Mouse (Mus musculus) myocyte (in vitro differentiated cells): ENCODE data around the gene Mycl. TPM values are rescaled to one million over a fixed set of nuclear protein-coding genes. Genes with fewer than 3 reads are reported as not detected.

Experiments
- H3K27me3 ChIP-seq: one replicate; pipeline ENCODE4 v1.6.1; 2011; ENCODE audit not compliant: control insufficient read depth, insufficient read depth, insufficient read length
- H3K36me3 ChIP-seq: one replicate; pipeline ENCODE4 v1.6.1; 2011; ENCODE audit not compliant: control insufficient read depth, insufficient read depth
- H3K4me2 ChIP-seq: one replicate; pipeline ENCODE4 v1.6.1; 2011; ENCODE audit warnings: low read depth, control low read depth
- H3K4me3 ChIP-seq: one replicate; pipeline ENCODE4 v1.5.1; 2011; ENCODE audit warnings: mild to moderate bottlenecking, control low read depth, moderate library complexity
- H3K79me2 ChIP-seq: one replicate; pipeline ENCODE4 v1.6.1; 2011; ENCODE audit not compliant: control insufficient read depth, insufficient read depth
- H3ac ChIP-seq: one replicate; pipeline ENCODE4 v1.6.1; 2011; ENCODE audit not compliant: control insufficient read depth, insufficient read length
- CEBPB ChIP-seq: IDR thresholded peaks from 2 replicates; pipeline ENCODE4 v1.6.1; 2011; ENCODE audit warnings: mild to moderate bottlenecking, moderate library complexity; ENCODE audit not compliant: poor library complexity, insufficient read depth, severe bottlenecking
- E2F4 ChIP-seq: IDR thresholded peaks from one replicate; pipeline ENCODE4 v1.6.1; 2011; ENCODE audit warnings: mild to moderate bottlenecking, control low read depth, moderate library complexity; ENCODE audit not compliant: insufficient read depth
- MAX ChIP-seq: IDR thresholded peaks from one replicate; pipeline ENCODE4 v1.6.1; 2011; ENCODE audit warnings: low read depth, mild to moderate bottlenecking, control low read depth
- MYOD1 ChIP-seq, 3 experiments: IDR thresholded peaks; one replicate each; pipeline ENCODE4 v1.6.1; 2011; ENCODE audit warnings: control low read depth in 2 of 3, low read depth in 2 of 3, mild to moderate bottlenecking in 2 of 3, moderate library complexity in 1 of 3; ENCODE audit not compliant: insufficient read length in 2 of 3, control insufficient read depth in 1 of 3
- MYOG ChIP-seq, 3 experiments: IDR thresholded peaks; one replicate each; pipeline ENCODE4 v1.6.1; 2011; ENCODE audit warnings: control low read depth in 2 of 3, low read depth in 2 of 3, mild to moderate bottlenecking in 2 of 3; ENCODE audit not compliant: insufficient read length in 2 of 3, control insufficient read depth in 1 of 3, insufficient read depth in 1 of 3
- POLR2A ChIP-seq: IDR thresholded peaks from one replicate; pipeline ENCODE4 v1.6.1; 2011; ENCODE audit warnings: low read depth, mild to moderate bottlenecking, control low read depth, moderate library complexity; ENCODE audit not compliant: insufficient read length
- POLR2AphosphoS2 ChIP-seq: IDR thresholded peaks from one replicate; pipeline ENCODE4 v1.6.1; 2011; ENCODE audit warnings: low read depth, control low read depth; ENCODE audit not compliant: insufficient read length
- REST ChIP-seq: IDR thresholded peaks from one replicate; pipeline ENCODE4 v1.6.1; 2011; ENCODE audit warnings: mild to moderate bottlenecking, control low read depth, moderate library complexity; ENCODE audit not compliant: insufficient read depth, insufficient read length
- SRF ChIP-seq: IDR thresholded peaks from one replicate; pipeline ENCODE4 v1.6.1; 2011; ENCODE audit warnings: low read depth; ENCODE audit not compliant: control insufficient read depth, insufficient read length
- TCF12 ChIP-seq: IDR thresholded peaks from one replicate; pipeline ENCODE4 v1.6.1; 2011; ENCODE audit warnings: mild to moderate bottlenecking, control low read depth; ENCODE audit not compliant: poor library complexity, insufficient read depth, severe bottlenecking
- TCF3 ChIP-seq: IDR thresholded peaks from one replicate; pipeline ENCODE4 v1.6.1; 2011; ENCODE audit warnings: low read depth, control low read depth; ENCODE audit not compliant: insufficient read length
- USF1 ChIP-seq: IDR thresholded peaks from one replicate; pipeline ENCODE4 v1.6.1; 2011; ENCODE audit warnings: low read depth, mild to moderate bottlenecking, control low read depth, moderate library complexity
- polyA plus RNA-seq: library from polyadenylated mRNA; unstranded; fragments of >200 nt; fragmentation: generic; extraction: Trizol; gene quantifications from one replicate; pipeline ENCODE4 v1.2.1, GENCODE M21; 2012; ENCODE audit warnings: missing spikeins

Mycl gene
- polyA plus RNA-seq, 1 experiment, result 9.6 TPM

DNA sequence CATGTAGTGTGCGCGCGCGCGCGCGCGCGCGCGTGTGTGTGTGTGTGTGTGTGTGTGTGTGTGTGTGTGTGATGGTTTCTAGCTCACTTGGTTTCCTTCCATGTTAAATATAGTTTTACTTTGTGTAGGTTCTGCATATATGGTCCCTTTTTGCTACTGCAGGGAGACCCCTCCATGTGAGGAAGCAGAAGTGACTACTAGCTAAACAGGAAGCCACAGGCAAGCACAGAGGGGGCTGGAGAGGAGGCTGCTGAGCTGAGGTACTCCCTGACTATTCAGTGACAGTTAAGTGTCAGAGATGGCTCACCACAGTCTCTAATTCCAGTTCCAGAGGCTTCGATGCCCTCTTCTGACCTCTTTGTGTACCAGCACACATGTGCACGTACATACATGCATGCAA is 30.7 kb downstream of the Mycl start:
- H3ac ChIP-seq, result no peak overlapping the region
- H3K79me2 ChIP-seq, result peaks cover 79% of the 10 kb centered on the region
- H3K4me2 ChIP-seq, result no peak overlapping the region
- H3K4me3 ChIP-seq, result no peak overlapping the region
- H3K27me3 ChIP-seq, result no peaks in the 10 kb centered on the region
- TF ChIP-seq MYOD1 (IDR thresholded peaks at IDR 0.05; ENCODE audit: control insufficient read depth in 1 of 3, insufficient read length in 2 of 3, low read depth in 2 of 3), result no peak
- TF ChIP-seq MYOG (IDR thresholded peaks at IDR 0.05; ENCODE audit: control insufficient read depth in 1 of 3, insufficient read depth in 1 of 3, insufficient read length in 2 of 3, low read depth in 2 of 3), result no peak
- no peak for TF ChIP-seq E2F4
- no peak for TF ChIP-seq POLR2A
- no peak for TF ChIP-seq POLR2AphosphoS2
- TF ChIP-seq CEBPB, result no peak
- TF ChIP-seq REST, result no peak
- TF ChIP-seq TCF3, result no peak
- TF ChIP-seq SRF, result no peak
- no peak for TF ChIP-seq TCF12
- no peak for TF ChIP-seq USF1
- TF ChIP-seq MAX, result no peak
- H3K36me3 ChIP-seq, result peaks cover 31% of the 10 kb centered on the region

DNA sequence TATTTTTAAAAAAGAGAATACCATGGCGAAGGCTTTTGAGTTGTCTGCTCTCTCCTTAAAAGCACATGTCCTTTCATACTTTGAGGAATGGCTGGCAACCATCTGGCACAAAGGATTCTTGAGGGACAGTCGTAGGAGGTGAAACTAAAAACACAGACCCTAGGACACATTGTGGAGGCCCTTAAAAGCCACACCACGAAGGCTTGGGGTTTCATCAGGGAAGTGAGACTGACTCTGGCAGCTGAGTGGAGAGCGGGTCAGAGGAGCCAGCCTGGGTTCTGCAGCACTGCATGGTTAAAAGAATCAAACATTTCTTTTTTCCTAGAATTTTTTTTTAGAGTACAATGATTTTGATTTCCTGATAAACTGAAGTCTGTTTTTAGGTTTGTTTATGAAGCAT is 31.1 kb downstream of the Mycl start:
- Histone ChIP-seq H3K27me3 (no peaks in the 10 kb centered on the region), H3ac (no peak overlapping the region), H3K4me3 (no peak overlapping the region), H3K36me3 (peaks cover 30% of the 10 kb centered on the region), H3K4me2 (no peak overlapping the region), H3K79me2 (peaks cover 75% of the 10 kb centered on the region)
- TF ChIP-seq USF1 (no peak), E2F4 (no peak), TCF3 (no peak), REST (no peak)

DNA sequence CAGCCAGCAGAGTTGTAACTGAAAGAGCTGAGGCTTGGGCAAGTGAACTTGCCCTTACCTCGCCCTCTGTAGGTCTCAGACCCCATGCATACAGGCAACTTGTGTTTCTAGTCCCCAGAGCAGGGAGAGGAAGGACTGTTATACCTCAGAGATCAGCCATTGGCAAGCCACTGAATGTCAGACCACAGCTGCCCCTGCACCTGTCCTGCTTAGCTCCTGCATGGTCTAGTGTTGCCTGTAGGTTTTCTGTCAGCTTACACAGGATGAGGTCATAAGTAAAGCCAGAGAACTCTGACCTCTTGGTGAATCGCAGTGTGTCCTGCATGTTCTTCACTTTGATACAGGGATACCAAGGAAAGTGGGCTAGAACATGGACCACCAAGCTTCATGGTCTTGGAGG is 39.4 kb downstream of the Mycl start:
- peak; percentile 80 to 99 (median 98) for TF ChIP-seq MYOD1 (IDR thresholded peaks at IDR 0.05; ENCODE audit: control insufficient read depth in 1 of 3, insufficient read length in 2 of 3, low read depth in 2 of 3)
- no peak for TF ChIP-seq E2F4
- TF ChIP-seq MYOG (IDR thresholded peaks at IDR 0.05; ENCODE audit: control insufficient read depth in 1 of 3, insufficient read depth in 1 of 3, insufficient read length in 2 of 3, low read depth in 2 of 3), result peak; percentile 88 to 98 (median 92)
- TF ChIP-seq POLR2AphosphoS2, result no peak
- TF ChIP-seq REST, result no peak
- peak; percentile 94 for TF ChIP-seq TCF3
- TF ChIP-seq TCF12, result peak; percentile 93
- Histone ChIP-seq H3K4me2 (peak overlapping the region; percentile 51), H3K79me2 (peaks cover 52% of the 10 kb centered on the region), H3K4me3 (no peak overlapping the region), H3K27me3 (no peaks in the 10 kb centered on the region), H3K36me3 (peaks cover 25% of the 10 kb centered on the region), H3ac (no peak overlapping the region)

DNA sequence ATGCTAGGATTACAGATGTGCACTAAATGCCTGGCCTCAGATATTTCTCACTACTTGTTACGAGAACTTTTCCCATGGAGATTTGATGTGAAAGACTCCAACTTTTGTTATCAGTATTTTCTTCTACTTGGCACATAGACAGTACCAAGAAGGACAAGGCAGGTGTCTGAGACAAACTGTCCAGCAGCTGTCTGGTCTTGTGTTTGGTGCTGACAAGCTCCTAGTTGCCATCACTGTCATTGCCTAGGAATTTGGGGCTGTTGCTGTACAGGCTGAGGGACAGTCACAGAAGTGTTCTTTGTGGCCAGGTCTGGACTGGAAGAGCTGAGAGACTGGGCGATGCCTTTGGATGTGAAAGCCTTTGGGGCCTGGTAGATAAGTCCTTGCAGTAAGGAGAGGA is 40.2 kb downstream of the Mycl start:
- peak overlapping the region; percentile 51 for H3K4me2 ChIP-seq
- no peaks in the 10 kb centered on the region for H3K27me3 ChIP-seq
- peaks cover 32% of the 10 kb centered on the region for H3K36me3 ChIP-seq
- H3K4me3 ChIP-seq, result no peak overlapping the region
- peaks cover 52% of the 10 kb centered on the region for H3K79me2 ChIP-seq
- TF ChIP-seq CEBPB (no peak), MYOG (IDR thresholded peaks at IDR 0.05; ENCODE audit: control insufficient read depth in 1 of 3, insufficient read depth in 1 of 3, insufficient read length in 2 of 3, low read depth in 2 of 3) (peak; percentile 50 to 96 (median 87)), MAX (no peak), E2F4 (no peak), MYOD1 (IDR thresholded peaks at IDR 0.05; ENCODE audit: control insufficient read depth in 1 of 3, insufficient read length in 2 of 3, low read depth in 2 of 3) (peak; percentile 99 to 100 (median 99)), TCF12 (peak; percentile 95), USF1 (no peak), TCF3 (peak; percentile 96), SRF (no peak)
- no peak overlapping the region for H3ac ChIP-seq

DNA sequence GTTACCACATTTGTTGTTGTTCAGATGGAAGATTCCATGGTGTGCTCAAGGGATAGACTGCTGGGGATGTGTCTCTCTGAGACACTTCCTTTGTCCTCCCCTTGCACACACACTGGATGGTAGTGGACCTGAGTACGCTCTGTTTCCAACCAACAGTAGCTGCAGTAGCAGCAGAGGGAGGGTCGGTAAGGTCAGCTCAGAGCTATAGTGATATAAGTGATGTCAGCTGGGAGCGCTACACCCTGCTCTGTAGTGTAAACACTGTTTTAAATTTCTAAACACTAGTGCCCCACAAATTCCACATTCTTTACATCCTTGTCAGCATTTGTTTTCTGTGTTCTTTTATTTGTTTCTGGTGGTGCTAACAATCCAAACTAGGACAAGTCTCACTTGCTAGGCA is 41.3 kb downstream of the Mycl start:
- H3K79me2 ChIP-seq, result peaks cover 52% of the 10 kb centered on the region
- H3K4me2 ChIP-seq, result peak overlapping the region; percentile 0
- no peak overlapping the region for H3K4me3 ChIP-seq
- H3K27me3 ChIP-seq, result no peaks in the 10 kb centered on the region
- no peak overlapping the region for H3ac ChIP-seq
- TF ChIP-seq REST (no peak), CEBPB (no peak), USF1 (no peak), POLR2AphosphoS2 (no peak), SRF (no peak), MAX (no peak), TCF3 (no peak), E2F4 (no peak), MYOD1 (IDR thresholded peaks at IDR 0.05; ENCODE audit: control insufficient read depth in 1 of 3, insufficient read length in 2 of 3, low read depth in 2 of 3) (no peak), POLR2A (no peak), TCF12 (no peak), MYOG (IDR thresholded peaks at IDR 0.05; ENCODE audit: control insufficient read depth in 1 of 3, insufficient read depth in 1 of 3, insufficient read length in 2 of 3, low read depth in 2 of 3) (no peak)
- H3K36me3 ChIP-seq, result peaks cover 32% of the 10 kb centered on the region
